Mouse (Mus musculus) adrenal gland, postnatal 4 days (tissue): ENCODE results near the gene Kbtbd6. TPM values are rescaled to one million over a fixed set of nuclear protein-coding genes. Genes with fewer than 3 reads are reported as not detected.
A peak's percentile ranks its signal among the peaks of the same experiment; 100 is the strongest.
"Not testable (repeated sequence)": the region's sequence is repeated elsewhere in the genome, so short reads cannot be mapped to it uniquely, and the experiment has no call there.

Source experiments
- DNase-seq, 2 experiments: peaks; one replicate each; pipeline ENCODE4 v3.0.0; 2021 to 2022; ENCODE audit warnings: low spot score in 2 of 2, mixed read lengths in 2 of 2
- long read RNA-seq, 2 experiments: library from polyadenylated mRNA; stranded (forward); transcript quantifications; one replicate each; pipeline ENCODE4 v2.0.0; 2021
- total RNA-seq, 2 experiments: library from RNA; stranded (reverse); gene quantifications; 2 replicates each; pipeline ENCODE4 v1.2.3; 2021

Kbtbd6 gene
- 1 to 10 TPM; 1.0 to 1.1 TPM for total RNA-seq
- long read RNA-seq, experiment 1, partial matches to known transcripts: 0 of 2 reads
- long read RNA-seq, experiment 1, other reads (novel, unspliced or antisense): 0 of 2 reads
- long read RNA-seq, experiment 2: 0 reads

DNA sequence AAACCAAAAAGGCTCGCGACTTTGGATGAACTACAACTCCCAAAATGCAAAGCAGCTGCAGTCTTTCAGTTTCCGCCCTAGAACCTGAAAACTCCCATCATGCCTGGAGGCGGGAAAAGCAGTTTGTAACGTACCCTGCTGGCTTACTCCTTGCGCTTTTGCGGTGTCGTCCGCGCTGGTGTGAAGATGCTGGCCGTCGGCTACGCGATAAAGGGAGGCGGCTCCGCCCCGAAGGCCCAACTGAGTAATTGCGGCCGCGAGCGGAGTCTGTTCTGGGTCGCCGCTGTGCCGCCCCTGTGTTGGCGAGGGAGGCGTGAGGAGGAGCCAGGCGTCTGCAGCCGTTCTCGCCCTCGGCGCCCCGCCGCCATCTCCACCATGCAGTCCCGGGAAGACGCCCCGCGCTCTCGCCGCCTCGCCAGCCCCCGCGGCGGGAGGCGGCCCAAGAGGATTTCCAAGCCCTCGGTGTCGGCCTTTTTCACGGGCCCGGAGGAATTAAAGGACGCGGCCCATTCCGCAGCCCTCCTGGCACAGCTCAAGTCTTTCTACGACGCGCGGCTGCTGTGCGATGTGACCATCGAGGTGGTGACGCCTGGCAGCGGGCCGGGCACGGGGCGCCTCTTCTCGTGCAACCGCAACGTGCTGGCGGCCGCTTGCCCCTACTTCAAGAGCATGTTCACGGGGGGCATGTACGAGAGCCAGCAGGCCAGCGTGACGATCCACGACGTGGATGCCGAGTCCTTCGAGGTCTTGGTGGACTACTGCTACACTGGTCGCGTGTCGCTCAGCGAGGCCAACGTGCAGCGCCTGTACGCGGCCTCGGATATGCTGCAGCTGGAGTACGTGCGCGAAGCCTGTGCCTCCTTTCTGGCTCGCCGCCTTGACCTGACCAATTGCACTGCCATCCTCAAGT lies at the start of gene Kbtbd6:
Kbtbd6 (plus strand) TSS at position 155 of the 910 bp plus-strand sequence.
- DNase-seq: peak; percentile 28 to 61

DNA sequence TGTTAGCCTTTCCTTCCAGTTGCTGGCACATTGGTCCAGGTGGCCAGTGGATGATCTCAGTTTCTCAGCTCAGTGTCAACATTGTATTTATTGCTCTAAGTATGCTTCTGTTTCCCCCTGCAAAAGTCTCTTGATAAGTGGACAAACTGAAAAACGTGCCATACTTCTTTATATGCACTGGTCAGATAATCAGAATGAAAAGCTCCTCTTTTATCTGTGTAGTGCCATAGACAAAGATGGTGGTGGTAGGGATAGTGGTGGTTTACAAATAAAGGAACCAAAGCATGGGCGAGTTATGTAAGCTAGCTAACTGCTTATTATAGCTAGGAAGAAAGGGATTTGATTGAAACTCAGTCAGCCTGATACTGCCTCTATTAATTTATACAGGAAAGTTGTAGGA lies 44.0 kb upstream of the Kbtbd6 start:
- no peak for DNase-seq

DNA sequence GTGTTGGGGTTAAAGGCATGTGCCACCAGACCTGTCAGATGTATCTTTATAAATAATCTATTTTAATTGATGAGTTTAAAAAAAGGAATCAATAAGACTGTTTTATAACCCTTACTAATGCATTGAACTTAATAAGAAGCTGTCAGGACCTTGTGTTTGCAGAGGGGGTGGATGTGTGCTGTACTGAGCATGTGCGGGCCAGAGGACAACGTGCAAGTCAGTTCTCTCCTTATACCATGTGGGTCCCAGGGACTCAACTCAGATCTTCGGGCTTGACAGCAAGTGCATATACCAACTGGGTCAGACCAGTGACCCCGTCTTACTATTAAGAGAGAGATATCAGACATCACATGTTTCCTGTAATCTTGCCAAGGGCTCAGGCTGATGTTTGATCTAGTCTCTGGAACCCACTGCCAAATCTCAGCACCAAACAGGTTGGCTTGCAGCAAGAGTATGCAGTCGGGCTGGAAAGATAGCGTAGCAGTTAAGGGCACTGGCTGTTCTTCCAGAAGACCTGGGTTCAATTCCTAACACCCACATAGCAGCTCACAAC lies 42.3 kb upstream of the Kbtbd6 start:
- no peak for DNase-seq

DNA sequence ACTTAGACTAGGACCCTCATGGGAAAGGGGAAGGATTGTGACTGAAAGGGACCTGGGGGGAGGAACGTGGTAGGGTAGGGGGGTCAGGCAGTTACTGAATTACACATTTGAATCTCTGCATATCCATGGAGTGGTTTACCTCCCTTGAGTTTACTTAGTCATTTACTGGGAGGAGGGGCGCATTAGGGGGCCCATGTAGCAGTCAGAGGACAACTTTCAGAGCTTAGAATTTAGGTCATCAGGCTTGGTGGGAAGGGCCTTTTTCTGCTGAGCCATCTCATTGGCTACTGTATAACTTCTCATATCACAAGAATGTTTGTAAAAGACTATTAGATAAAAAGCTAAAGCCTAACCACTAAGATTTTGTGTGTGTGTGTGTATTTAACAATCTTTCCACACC lies 41.0 kb upstream of the Kbtbd6 start:
- DNase-seq: no peak

DNA sequence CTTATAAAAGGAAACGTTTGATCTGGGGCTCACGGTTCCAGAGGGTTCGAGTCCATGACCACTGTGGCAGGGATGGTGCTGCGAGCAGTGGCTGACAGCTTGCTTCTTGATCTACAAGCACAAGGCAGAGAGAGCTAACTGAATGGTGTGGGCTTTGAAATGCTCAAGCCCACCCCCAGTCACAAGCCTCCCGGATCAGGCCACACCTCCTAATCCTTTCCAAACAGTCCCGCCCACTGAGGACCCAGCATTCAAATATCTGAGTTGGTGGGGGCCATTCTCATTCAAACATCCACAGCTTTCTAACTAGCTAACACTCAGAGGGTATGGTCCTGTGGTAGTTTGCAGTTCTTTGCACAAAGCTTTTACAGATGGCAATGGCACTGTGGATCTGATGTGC lies 38.5 kb upstream of the Kbtbd6 start:
- DNase-seq: no peak

DNA sequence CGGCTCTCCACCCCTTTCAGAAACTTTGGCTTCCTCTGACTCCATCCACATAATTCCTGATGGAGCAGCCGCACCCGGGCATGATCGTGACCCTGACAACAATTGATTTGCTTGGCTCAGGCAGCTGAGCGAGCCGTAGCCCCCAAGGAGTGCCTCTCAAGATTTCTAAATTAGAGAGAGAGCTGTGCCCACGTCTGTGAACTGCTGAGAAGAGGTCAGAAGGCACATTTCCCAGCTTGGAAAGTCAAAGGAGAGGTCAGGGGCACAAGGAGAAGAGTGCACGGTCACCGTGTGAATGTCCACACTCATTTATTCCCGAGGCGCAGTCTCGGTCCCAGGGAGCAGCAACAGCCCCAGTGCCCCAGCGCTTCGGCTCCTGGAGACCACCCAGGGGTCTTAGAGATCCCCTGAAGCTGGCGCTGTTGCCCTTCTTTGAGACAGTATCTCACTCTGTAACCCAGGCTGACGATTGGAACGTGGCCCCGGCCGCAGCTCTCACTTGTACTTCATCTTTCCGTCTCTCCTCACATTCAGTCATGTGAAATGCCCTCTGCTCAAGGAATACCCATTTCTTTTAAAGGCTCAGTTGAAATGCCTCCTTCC lies 31.5 kb upstream of the Kbtbd6 start:
- DNase-seq: no peak

DNA sequence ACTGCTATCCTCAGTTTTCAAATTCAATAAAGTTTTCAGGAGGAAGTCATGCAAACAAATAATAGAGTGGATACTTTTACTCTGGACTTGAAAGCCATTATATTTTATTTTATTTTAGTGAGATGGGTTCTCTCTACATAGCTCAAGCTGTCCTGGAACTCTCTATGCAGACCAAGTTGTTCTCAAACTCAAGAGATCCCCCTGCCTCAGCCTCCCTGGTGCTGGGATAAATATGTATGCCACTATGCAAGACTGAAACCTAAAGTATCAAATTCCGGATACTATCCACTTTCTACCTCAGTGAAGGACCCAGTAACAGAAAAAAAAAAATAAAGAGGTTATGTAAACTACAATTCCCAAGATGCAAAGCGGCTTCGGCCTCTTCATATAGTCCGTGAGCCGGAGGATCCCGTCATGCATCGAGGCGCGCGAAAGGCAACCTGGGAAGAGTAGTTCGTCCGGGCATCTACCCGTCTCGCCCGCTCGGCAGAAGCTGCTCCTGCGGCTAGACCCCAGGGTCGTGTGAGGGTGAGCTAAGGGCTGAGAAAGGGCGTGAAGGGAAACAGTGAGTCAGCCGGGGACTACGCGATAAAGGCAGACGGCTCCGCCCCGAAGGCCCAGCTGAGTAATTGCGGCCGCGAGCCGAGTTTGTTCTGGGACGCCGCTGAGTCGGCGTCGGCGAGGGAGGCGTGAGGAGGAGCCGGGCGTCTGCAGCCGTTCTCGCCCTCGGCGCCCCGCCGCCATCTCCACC lies 25.5 kb upstream of the Kbtbd6 start, which contains the start of gene Kbtbd7:
Kbtbd7 (plus strand) TSS at position 533 of the 751 bp plus-strand sequence.
- DNase-seq: peak; percentile 65 to 86

DNA sequence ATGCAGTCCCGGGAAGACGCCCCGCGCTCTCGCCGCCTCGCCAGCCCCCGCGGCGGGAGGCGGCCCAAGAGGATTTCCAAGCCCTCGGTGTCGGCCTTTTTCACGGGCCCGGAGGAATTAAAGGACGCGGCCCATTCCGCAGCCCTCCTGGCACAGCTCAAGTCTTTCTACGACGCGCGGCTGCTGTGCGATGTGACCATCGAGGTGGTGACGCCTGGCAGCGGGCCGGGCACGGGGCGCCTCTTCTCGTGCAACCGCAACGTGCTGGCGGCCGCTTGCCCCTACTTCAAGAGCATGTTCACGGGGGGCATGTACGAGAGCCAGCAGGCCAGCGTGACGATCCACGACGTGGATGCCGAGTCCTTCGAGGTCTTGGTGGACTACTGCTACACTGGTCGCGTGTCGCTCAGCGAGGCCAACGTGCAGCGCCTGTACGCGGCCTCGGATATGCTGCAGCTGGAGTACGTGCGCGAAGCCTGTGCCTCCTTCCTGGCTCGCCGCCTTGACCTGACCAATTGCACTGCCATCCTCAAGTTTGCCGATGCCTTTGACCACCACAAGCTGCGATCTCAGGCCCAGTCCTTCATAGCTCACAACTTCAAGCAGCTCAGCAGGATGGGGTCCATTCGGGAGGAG lies 24.8 kb upstream of the Kbtbd6 start:
- DNase-seq: not testable (repeated sequence)

DNA sequence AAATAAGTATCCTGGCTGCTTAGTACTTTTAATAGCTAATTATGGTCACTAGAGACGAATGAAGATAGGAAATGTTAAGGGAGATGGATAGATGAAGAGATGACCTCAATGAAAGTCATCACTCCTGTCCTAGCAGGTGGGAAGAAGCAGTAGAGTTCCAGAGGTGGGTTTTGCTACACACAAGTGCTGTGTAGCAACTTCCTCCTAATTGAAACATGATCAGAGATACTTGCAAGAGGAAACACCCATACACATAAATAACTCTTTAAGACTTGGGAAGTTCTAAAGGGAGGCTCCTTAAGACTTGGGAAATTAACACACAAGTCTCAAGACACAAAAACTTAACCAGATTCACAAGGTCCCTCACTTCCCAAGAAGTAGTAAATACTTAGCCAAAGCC lies 17.6 kb upstream of the Kbtbd6 start:
- DNase-seq: no peak

DNA sequence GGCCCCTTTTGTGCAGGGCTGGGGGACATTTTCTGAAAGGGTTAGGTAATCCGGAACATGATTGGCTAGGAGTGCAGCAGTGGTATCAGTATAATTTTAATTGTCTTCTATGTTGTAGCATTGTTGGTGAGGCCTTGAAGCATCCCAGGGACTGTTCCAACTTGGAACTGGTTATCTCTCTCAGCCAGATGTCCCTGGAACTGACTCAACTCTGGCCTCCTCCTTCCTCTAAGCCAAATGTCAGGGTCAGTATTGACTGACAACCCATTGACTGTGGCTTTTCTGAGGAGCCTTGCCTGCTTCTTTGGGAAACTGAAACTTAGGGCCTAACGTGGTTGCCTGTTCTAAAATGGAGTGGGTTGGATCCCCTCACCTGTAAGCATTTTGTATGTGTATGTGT lies 11.0 kb upstream of the Kbtbd6 start:
- no peak for DNase-seq

DNA sequence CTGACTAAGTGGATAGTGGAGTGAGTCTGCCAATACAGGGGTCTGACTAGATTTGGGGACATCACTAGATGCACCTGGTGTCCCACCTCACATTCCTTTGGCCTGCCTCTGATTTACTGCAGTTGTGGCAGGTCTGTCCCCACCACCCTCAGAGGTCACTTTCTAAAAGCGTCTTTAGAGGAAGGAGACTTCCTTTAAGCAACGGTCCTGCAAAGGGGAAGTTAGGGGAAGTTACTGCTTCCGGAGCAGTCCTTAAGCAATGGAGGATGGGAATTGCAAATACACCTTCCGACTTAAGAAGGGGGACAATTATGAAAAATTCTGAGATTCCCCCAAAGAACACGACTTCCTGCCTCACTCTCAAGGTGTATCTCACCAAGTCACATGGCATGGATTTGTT lies 10.2 kb upstream of the Kbtbd6 start:
- DNase-seq: no peak

DNA sequence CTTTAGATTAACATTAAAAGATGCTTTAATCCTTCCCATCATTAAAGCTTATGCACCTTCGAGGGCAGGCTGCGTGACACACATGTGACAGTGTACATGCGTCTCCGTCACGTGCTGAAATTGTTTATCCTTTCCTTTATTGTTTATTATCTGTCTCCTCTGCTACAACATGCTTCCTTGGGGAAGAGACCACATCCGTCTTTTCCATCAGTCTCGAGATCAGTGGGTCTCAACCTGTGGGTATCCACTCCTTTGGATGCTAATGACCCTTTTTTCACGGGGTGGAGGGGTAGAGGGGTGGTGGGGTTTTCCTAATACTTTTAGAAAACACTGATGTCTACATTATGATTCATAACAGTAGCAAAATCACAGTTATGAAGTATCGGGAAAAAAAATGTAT lies 7.0 kb upstream of the Kbtbd6 start:
- DNase-seq: no peak

DNA sequence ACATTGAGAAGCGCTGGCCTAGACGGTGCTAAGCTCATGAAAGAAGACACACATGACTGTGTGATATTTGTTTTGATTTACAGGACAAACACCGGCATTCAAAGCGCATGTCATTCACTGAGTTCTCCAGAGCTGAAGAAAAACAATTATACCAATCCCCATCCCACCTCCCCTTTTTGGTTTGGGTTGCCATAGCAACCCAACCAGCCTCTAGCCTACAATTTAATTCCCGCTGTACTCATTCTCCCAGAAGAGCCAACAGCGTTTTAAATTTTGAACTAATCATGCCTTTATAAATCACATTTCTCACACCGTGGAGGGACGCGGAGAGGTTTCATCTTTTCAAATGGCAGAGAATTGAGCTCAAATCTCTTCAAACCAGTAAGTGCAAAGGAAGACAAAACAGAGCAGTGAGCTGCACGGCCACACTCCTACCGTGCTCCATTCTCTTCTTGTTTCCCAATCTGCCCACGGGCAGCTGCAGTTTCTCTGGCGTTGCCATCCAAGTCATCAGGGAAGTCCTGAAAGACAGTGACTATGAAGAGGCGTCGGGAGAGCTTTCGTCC lies 6.5 kb upstream of the Kbtbd6 start:
- no peak for DNase-seq

DNA sequence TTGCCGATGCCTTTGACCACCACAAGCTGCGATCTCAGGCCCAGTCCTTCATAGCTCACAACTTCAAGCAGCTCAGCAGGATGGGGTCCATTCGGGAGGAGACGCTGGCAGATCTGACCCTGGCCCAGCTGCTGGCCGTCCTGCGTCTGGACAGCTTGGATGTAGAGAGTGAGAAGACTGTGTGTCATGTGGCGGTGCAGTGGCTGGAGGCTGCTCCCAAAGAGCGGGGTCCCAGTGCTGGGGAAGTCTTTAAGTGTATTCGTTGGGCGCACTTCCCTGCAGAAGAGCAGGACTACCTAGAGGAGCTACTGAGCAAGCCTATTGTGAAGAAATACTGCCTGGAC lies 928 bp downstream of the Kbtbd6 start:
- not testable (repeated sequence) for DNase-seq

DNA sequence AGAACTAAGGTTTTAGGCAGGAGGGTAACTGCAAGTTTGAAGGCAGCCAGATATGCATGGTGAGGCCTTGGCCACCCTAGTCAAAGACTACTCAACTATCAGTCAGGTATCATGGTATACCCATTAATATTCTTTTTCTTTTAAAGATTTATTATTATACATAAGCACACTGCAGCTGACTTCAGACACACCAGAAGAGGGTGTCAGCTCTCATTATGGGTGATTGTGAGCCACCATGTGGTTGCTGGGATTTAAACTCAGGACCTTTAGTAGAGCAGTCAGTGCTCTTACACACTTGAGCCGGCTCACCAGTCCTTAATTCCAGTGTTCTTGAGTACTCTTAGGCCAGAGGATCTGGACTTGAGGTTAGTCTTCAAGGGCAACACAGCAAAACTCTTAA lies 8.8 kb downstream of the Kbtbd6 start:
- DNase-seq: no peak

DNA sequence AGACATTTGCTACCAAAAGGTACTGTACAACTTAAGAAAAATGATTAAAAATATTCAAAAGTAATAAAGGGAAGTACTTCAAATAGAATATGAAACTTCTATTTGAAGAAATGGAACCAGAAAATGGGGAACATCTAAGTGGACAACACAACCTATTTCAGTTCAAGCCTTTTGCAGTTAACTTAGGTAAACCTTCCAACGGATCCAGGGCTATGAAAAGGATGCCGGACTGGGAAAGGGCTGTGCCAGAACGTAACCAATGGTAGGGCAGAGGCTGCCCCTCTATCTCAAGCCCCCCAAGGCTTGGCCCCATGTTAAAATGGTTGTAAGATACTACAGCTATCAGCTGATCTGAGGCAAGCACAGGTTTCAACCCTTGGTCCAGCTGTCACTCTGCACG lies 9.4 kb downstream of the Kbtbd6 start:
- no peak for DNase-seq

DNA sequence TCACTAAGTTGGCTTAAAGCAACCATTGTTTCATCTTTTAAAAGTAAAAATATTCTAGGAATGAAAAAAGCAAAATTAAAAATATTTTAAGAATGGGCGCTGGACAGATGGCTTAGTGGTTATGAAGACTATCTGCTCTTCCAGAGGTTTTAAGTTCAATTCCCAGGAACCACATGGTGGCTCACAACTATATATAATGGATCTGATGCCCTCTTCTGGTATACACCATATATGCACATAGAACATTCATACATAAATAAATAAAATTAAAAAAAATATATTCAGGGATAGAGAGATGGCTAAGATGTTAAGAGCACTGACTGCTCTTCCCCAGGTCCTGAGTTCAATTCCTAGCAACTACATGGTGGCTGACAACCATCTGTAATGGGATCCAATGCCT lies 14.0 kb downstream of the Kbtbd6 start:
- DNase-seq: no peak

DNA sequence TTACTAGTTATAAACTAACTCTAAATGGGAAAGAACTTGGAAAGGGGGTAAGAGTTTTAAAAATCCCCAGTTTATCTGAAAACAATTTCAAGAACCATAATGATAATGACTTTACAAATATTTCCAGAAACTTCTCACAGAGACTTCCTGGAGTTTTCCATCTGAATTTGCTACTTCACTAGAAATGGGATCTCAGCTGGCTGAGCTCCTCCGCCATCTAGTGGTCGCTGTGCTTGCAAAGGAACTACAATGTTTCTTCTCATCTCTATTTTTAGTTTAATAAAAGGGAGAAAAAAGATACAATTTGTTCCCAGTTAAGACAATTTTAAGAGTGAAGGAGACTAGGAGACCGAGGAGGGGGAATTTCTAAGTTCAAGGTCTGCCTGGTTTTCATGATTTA lies 16.0 kb downstream of the Kbtbd6 start:
- DNase-seq: no peak

DNA sequence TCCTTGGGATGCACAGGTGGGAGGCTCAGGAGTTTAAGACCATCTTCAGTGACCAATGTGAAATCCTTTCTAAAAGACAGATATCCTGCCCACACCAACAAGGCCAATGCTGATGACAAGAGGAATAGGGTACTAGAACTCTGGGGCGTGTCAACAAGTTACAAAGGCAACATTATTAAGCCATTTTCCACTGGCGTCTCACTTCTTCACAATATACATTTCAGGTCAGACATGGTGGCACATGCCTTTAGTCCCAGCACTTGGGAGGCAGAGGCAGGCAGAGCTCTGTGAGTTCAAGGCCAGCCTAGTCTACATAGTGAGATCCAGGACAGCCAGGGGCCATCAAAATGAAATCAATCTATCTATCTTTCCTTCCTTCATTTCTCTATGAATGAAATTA lies 21.7 kb downstream of the Kbtbd6 start:
- DNase-seq: no peak

DNA sequence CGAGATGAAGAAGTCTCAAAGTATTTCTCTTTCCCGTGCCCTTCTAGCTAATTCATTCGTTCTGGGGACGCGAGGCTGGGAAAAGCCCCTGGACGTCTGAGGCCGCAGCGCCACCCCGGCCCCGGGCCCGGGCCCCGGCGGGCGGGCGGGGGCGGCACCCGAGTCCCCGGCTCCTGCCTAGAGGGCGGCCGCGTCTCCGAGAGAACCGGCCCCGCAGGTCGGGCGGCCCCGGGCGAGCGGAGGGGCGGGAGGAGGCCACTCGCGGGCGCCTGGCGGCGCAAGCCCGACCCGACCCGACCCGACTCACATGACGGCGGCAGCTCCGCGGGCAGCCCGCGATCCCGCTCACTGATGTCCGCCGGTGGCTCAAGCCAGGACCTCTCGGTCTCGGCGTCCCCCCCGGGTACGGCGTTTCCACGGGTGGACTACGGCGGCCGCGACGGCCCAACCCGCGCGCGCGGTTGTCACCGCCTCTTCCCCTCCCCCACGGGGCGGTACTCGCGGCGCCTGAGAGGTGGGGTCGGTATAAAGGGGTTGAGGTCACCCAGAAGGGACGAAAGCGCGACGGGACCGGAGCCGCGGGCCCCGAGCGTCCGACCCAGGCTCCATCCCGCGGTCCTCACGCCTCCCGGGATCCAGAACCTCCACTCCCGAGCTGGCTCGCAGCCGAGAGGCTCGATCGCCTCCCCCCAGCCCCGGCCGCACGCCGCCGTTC lies 29.1 kb downstream of the Kbtbd6 start, which contains the start of gene Elf1:
Elf1 (plus strand) TSS at position 571 of the 715 bp plus-strand sequence.
- peak; percentile 95 to 96 for DNase-seq
